Mouse (Mus musculus): Measurements from ENCODE around the gene Tnrc6a. TPM values are rescaled to one million over a fixed set of nuclear protein-coding genes. Genes with fewer than 3 reads are reported as not detected.

Gene Tnrc6a
- polyA plus RNA-seq, 1 experiment from 2014 or later, result 68.3 TPM

DNA sequence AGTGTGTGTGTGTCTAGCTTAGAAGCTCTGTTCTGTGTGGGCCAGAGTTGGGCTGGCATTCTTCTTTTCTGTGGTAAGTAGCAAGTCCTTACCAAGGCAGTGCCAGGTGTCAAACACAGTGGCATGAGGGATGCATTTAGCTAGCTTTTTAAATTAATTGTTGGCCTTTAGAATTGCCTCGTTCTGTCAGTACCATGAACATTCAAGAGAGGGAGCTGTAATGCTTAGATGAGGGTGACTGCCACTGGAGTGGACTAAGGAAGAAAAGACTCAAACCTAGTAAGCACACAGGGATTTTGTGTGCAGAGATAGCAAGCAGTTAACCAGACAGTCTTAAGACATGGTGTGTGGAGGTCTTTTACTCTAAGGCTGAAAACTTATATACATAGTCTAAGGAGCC is 3.6 kb downstream of the Tnrc6a start:
- Histone ChIP-seq H3K4me2 (no peak overlapping the region), H3K36me3 (peaks cover 19% of the 10 kb centered on the region; the same call in 1 of the 2 replicates), H3K9me3 (no peaks in the 10 kb centered on the region), H3K27me3 (no peaks in the 10 kb centered on the region), H3K9ac (no peak overlapping the region), H3K27ac (no peak overlapping the region), H3K4me3 (no peak overlapping the region), H3K4me1 (peaks cover 27% of the 10 kb centered on the region)
- WGBS, result 68% methylated on average over 1 of the region's 1 CpGs
- no peak for ATAC-seq (ENCODE audit: insufficient number of reproducible peaks, insufficient read depth, low FRiP score, low TSS enrichment, low read depth)

DNA sequence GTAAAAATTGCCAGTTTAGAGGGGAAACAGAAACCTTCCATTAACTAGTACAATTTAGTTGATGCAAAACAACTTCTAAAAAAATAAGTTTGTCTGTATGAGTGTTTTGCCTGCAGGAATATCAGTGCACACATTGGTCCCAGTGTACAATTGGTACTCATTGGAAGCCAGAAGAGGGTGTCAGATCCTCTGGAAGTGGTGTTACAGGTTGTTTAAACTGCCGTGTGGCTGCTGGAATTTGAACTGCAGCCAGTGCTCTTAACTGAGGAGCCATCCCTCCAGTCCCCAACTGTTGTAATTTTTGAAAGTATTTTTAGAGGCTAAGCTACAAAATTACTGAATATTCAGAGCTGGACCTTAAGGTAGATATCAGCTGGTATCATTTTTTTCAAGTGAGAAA is 4.3 kb downstream of the Tnrc6a start:
- WGBS, result 17% methylated on average over 1 of the region's 1 CpGs
- no peaks in the 10 kb centered on the region for H3K27me3 ChIP-seq
- peaks cover 29% of the 10 kb centered on the region for H3K4me1 ChIP-seq
- H3K4me2 ChIP-seq, result no peak overlapping the region
- H3K9me3 ChIP-seq, result no peaks in the 10 kb centered on the region
- no peak overlapping the region for H3K27ac ChIP-seq
- H3K9ac ChIP-seq, result no peak overlapping the region
- H3K36me3 ChIP-seq, result peaks cover 19% of the 10 kb centered on the region; the same call in 1 of the 2 replicates
- no peak for ATAC-seq (ENCODE audit: insufficient number of reproducible peaks, insufficient read depth, low FRiP score, low TSS enrichment, low read depth)
- H3K4me3 ChIP-seq, result no peak overlapping the region

DNA sequence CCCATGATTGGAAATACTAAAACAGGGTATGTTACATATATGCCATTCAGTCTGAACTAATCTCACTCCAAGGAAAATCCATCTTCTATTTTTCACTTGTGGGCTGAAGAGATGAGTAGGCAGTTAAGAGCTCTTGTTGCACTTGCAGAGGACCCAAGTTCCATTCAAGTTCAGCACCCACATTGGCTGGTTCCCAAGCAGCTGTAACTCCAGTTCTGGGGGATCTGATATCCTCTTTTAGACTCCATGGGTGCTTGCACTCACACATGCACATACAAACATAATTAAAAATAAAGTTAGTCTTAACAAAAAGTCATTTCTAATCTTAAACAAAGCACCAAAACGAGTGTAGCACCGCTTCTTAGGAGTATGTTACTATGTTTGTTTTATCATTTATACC is 5.4 kb downstream of the Tnrc6a start:
- Histone ChIP-seq H3K9me3 (no peaks in the 10 kb centered on the region), H3K36me3 (peaks cover 19% of the 10 kb centered on the region; the same call in 1 of the 2 replicates), H3K9ac (no peak overlapping the region), H3K4me3 (no peak overlapping the region), H3K27me3 (no peaks in the 10 kb centered on the region), H3K4me1 (peaks cover 33% of the 10 kb centered on the region), H3K4me2 (no peak overlapping the region), H3K27ac (no peak overlapping the region)
- 70% methylated on average over 2 of the region's 2 CpGs for WGBS
- no peak for ATAC-seq (ENCODE audit: insufficient number of reproducible peaks, insufficient read depth, low FRiP score, low TSS enrichment, low read depth)

DNA sequence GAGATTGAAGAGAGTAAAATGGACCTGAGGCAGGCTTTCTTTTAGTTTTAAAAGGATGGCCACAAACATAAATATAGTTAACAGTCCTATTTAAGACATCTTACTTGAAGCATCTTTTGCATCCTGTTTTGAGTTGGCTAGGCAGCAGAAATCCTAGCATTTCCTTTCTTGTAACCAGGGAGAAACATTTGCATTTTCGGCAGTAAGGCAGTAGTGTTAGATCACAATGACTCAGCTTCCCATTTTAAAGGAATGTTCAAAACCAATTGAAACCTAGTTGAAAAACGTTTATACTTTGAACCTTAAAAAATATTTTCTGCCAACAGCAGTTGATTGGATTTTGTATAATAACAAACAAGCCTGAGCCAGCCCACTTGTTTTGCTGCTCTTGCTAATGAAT is 6.5 kb downstream of the Tnrc6a start:
- no peaks in the 10 kb centered on the region for H3K27me3 ChIP-seq
- no peaks in the 10 kb centered on the region for H3K9me3 ChIP-seq
- peaks cover 40% of the 10 kb centered on the region for H3K4me1 ChIP-seq
- no peak overlapping the region for H3K9ac ChIP-seq
- WGBS, result 42% methylated on average over 2 of the region's 2 CpGs
- no peak overlapping the region for H3K4me2 ChIP-seq
- H3K4me3 ChIP-seq, result no peak overlapping the region
- no peak overlapping the region for H3K27ac ChIP-seq
- peaks cover 19% of the 10 kb centered on the region; the same call in 1 of the 2 replicates for H3K36me3 ChIP-seq
- ATAC-seq (ENCODE audit: insufficient number of reproducible peaks, insufficient read depth, low FRiP score, low TSS enrichment, low read depth), result no peak

DNA sequence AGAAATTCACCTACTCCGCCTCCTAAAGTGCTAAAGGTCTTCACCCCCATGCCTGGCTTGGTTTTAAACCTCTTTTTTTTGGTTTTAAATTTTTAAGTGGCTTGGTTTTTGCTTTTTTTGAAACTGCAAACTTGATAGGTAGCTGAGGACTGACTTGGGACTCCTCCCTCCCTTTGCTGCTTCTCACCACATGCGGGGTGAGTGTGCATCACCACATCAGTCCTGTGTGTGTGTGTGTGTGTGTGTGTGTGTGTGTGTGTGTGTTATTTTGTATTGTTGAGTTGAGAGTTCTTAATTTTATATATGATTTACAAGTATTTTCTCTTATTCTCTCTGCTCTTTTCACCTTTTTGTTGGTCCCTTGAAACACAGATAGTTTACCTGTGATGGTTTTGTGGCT is 8.7 kb downstream of the Tnrc6a start:
- Histone ChIP-seq H3K4me1 (peaks cover 43% of the 10 kb centered on the region), H3K27me3 (no peaks in the 10 kb centered on the region), H3K9me3 (no peaks in the 10 kb centered on the region), H3K36me3 (peaks cover 23% of the 10 kb centered on the region), H3K4me3 (no peak overlapping the region), H3K9ac (no peak overlapping the region), H3K4me2 (no peak overlapping the region), H3K27ac (no peak overlapping the region)
- 85% methylated on average over 2 of the region's 2 CpGs for WGBS
- no peak for ATAC-seq (ENCODE audit: insufficient number of reproducible peaks, insufficient read depth, low FRiP score, low TSS enrichment, low read depth)

DNA sequence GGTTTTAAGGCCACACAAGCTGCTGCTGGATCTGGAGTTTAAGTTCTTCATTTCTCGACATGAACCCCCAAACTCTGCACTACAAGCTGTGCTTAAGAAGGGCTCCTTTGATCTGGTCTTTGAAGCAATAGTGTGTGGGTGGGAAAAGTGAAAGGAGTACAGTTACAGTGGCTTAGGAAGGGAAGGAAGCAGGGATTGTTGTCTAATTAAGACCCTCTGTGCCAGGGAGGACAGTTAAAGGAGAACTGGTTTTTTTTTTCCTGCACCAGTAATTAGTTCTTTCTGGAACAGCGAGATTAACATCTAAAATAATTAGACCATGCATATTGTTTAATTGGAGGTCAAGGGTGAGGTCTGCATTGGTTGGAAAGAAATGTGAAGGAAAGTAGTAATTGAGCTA is 11.2 kb downstream of the Tnrc6a start:
- H3K9me3 ChIP-seq, result no peaks in the 10 kb centered on the region
- H3K4me3 ChIP-seq, result no peak overlapping the region
- H3K4me1 ChIP-seq, result peaks cover 38% of the 10 kb centered on the region
- H3K27me3 ChIP-seq, result no peaks in the 10 kb centered on the region
- WGBS, result 10% methylated on average over 2 of the region's 2 CpGs
- no peak for ATAC-seq (ENCODE audit: insufficient number of reproducible peaks, insufficient read depth, low FRiP score, low TSS enrichment, low read depth)
- H3K4me2 ChIP-seq, result no peak overlapping the region
- no peak overlapping the region; the same call in 1 of the 2 replicates for H3K27ac ChIP-seq
- H3K9ac ChIP-seq, result no peak overlapping the region
- H3K36me3 ChIP-seq, result peaks cover 37% of the 10 kb centered on the region

DNA sequence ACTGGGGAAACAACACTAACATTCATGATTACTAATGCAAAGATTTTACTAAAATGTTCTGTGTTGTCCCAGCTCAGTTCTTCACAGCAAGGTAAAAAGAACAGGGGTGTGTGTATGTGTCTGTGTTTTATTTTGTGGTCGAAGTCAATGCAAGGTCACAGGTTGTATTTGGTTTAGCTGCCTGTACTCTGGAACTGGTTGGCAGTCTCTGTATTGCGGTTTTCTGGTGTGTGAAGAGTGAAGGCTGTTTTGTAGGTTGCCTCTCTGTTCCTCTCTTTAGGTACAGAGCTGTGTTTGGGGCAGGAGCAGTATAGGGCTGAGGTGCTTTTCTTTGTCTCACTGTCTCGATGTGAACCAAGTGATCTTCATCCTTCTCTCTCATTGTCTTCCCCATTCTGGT is 12.0 kb downstream of the Tnrc6a start:
- Histone ChIP-seq H3K9ac (no peak overlapping the region), H3K4me1 (peaks cover 38% of the 10 kb centered on the region), H3K4me3 (no peak overlapping the region), H3K27me3 (no peaks in the 10 kb centered on the region), H3K27ac (no peak overlapping the region), H3K36me3 (peaks cover 40% of the 10 kb centered on the region), H3K4me2 (no peak overlapping the region), H3K9me3 (no peaks in the 10 kb centered on the region)
- WGBS, result 78% methylated on average over 3 of the region's 3 CpGs
- ATAC-seq (ENCODE audit: insufficient number of reproducible peaks, insufficient read depth, low FRiP score, low TSS enrichment, low read depth), result no peak

DNA sequence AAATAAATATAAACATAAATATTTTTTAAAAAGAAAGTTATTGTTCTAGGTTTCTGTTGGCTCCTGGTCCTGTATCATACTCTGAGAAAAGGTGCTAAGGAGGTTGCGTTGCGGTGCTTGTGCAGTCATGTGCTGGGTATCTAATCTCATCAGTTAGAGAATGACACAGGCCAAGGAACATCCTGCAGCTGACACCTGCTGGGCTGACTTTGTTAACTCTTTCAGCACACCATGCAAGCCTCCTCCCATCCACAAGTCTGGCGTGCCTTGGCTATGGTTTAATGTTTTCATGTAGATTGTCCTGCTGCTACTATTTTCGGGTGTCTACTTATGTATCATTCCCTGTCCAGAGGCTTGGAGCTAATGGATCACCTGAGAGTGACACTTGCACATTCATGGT is 14.3 kb downstream of the Tnrc6a start:
- Histone ChIP-seq H3K27me3 (no peaks in the 10 kb centered on the region), H3K36me3 (peaks cover 30% of the 10 kb centered on the region), H3K27ac (no peak overlapping the region), H3K4me1 (peaks cover 36% of the 10 kb centered on the region), H3K4me2 (no peak overlapping the region), H3K9me3 (no peaks in the 10 kb centered on the region), H3K9ac (no peak overlapping the region), H3K4me3 (no peak overlapping the region)
- no peak for ATAC-seq (ENCODE audit: insufficient number of reproducible peaks, insufficient read depth, low FRiP score, low TSS enrichment, low read depth)
- 93% methylated on average over 4 of the region's 4 CpGs for WGBS

DNA sequence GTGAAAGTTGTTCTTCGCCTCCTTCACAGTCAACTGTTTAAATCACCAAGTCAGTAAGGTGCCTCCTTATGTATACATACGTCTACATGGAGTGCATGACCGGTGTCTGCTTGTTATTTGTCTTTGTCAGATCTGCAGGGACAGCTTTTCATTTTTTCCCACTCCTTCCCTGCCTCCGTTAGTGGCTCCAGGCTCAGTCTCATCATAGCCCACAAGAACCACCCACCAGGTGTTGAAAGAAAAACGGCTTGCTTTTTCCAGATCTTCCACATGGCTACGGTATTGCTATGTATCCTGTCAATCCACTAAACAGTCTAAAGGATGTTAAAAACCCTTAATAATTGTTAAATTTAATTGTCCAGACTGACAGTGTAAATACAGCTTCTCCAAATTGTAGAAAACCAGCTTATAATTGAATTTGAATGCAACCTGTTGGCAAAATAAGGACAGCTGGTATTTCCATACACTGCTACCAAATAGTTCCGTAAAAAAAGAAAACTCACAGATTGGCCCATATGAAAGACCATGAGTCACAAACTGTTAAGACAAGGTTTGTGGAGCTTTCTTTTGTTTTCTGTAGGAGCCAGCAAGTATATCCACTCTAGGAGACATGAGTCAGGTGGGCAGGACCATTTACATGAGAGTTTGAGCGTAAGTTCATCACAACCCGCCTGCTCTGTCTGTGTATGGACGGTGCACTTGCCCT is 22.6 kb downstream of the Tnrc6a start:
- no peaks in the 10 kb centered on the region for H3K27me3 ChIP-seq
- H3K9ac ChIP-seq, result no peak overlapping the region
- WGBS, result 90% methylated on average over 10 of the region's 10 CpGs
- H3K4me2 ChIP-seq, result no peak overlapping the region
- no peak overlapping the region for H3K4me3 ChIP-seq
- 0 out of 2 replicates have a peak, but pooled peaks cover 4% of the 10 kb centered on the region for H3K4me1 ChIP-seq
- no peak overlapping the region for H3K27ac ChIP-seq
- no peaks in the 10 kb centered on the region for H3K9me3 ChIP-seq
- peaks cover 27% of the 10 kb centered on the region for H3K36me3 ChIP-seq
- no peak for ATAC-seq (ENCODE audit: insufficient number of reproducible peaks, insufficient read depth, low FRiP score, low TSS enrichment, low read depth)

DNA sequence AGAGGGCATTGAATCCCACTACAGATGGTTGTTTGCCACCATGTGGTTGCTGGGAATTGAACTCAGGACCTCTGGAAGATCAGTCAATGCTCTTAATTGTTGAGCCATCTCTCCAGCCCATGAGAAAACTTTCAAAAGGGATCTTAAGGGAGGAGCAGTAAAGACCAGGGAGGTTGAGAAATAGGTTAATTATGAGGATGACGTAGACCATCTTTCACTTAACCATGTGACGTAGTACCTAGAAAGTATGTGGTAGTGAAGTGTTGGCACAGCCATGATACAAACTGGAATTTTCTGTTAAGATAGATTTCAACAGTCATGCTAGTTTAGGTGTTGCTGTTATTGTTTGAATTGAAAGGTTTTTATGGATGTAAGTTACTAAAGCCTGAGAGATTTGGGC is 24.1 kb downstream of the Tnrc6a start:
- Histone ChIP-seq H3K36me3 (peaks cover 33% of the 10 kb centered on the region), H3K4me2 (no peak overlapping the region), H3K4me1 (no peaks in the 10 kb centered on the region), H3K27me3 (no peaks in the 10 kb centered on the region), H3K9me3 (no peaks in the 10 kb centered on the region), H3K4me3 (no peak overlapping the region), H3K9ac (no peak overlapping the region), H3K27ac (no peak overlapping the region)
- no peak for ATAC-seq (ENCODE audit: insufficient number of reproducible peaks, insufficient read depth, low FRiP score, low TSS enrichment, low read depth)
- 94% methylated on average over 2 of the region's 2 CpGs for WGBS

DNA sequence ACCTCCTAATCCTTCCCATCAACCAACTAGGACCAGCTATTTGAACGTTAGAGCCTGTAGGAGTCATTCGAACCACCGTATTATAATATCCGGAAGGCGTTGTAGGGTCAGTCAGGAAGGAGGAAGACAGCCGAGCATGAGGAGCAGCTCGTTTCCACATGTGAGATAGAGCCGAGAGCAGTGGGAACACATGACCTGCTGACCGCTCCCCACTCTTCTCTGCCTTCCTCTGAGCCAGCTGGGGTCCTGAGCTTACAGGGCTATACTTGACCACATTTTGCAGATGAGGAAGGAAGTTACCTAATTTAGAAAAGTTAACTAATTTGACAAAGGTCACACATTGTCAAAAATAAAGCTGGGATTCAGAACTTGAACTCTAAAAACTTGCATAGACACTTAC is 25.2 kb downstream of the Tnrc6a start:
- H3K27ac ChIP-seq, result no peak overlapping the region
- H3K27me3 ChIP-seq, result no peaks in the 10 kb centered on the region
- no peak overlapping the region for H3K4me3 ChIP-seq
- no peak for ATAC-seq (ENCODE audit: insufficient number of reproducible peaks, insufficient read depth, low FRiP score, low TSS enrichment, low read depth)
- no peaks in the 10 kb centered on the region for H3K4me1 ChIP-seq
- no peak overlapping the region for H3K9ac ChIP-seq
- H3K9me3 ChIP-seq, result no peaks in the 10 kb centered on the region
- H3K36me3 ChIP-seq, result peaks cover 44% of the 10 kb centered on the region
- H3K4me2 ChIP-seq, result no peak overlapping the region
- 76% methylated on average over 9 of the region's 9 CpGs for WGBS

DNA sequence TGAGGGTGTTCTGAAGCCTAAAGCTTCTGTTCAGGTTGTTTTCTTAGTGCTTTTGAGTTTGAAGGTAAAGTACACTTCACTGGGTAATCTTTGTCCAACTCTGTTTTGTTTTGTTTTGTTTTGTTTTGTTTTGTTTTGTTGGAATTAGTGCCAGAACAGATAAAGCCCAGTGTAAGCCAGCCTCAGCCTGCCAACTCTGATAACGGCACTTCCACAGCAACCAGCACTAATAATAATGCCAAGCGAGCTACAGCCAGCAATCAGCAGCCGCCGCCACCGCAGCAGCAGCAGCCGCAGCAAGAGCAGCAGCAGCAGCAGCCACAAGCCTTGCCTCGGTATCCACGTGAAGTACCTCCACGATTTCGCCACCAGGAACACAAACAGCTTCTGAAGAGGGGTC is 38.7 kb downstream of the Tnrc6a start:
- Histone ChIP-seq H3K9me3 (no peaks in the 10 kb centered on the region), H3K27me3 (no peaks in the 10 kb centered on the region), H3K4me1 (no peaks in the 10 kb centered on the region), H3K4me3 (no peak overlapping the region), H3K27ac (no peak overlapping the region), H3K36me3 (peaks cover 62% of the 10 kb centered on the region), H3K9ac (no peak overlapping the region), H3K4me2 (no peak overlapping the region)
- WGBS, result 96% methylated on average over 10 of the region's 10 CpGs
- ATAC-seq (ENCODE audit: insufficient number of reproducible peaks, insufficient read depth, low FRiP score, low TSS enrichment, low read depth), result no peak

Data from embryonic facial prominence, embryonic 13.5 days (tissue).